Mouse (Mus musculus) induced T-regulatory cell, adult 2 months (primary cell): ENCODE results near the gene Gm20388.

Source experiments
- DNase-seq: peaks from one replicate; pipeline ENCODE4 v3.0.0-alpha.2; 2012; ENCODE audit warnings: low read depth

Gm20388 gene

GRCm38 (mm10) chr8:119915298-119915697, 4.7 kb downstream of the Gm20388 start:
- no peak for DNase-seq

- DNase-seq, result no peak
These were observed 5.7 kb downstream of the Gm20388 start for GRCm38 (mm10) chr8:119916237-119916892.

GRCm38 (mm10) chr8:119917415-119917814, 6.8 kb downstream of the Gm20388 start:
- no peak for DNase-seq

GRCm38 (mm10) chr8:119918155-119918567, 7.5 kb downstream of the Gm20388 start:
- no peak for DNase-seq

GRCm38 (mm10) chr8:119923259-119923658, 12.6 kb downstream of the Gm20388 start:
- no peak for DNase-seq

- no peak for DNase-seq
These were observed 14.8 kb downstream of the Gm20388 start for GRCm38 (mm10) chr8:119925428-119925827.

GRCm38 (mm10) chr8:119926474-119926873, 15.8 kb downstream of the Gm20388 start:
- DNase-seq, result peak; percentile 66

- DNase-seq, result peak; percentile 65
These were observed 16.9 kb downstream of the Gm20388 start for GRCm38 (mm10) chr8:119927422-119928092.

- DNase-seq, result no peak
These were observed 20.7 kb downstream of the Gm20388 start for GRCm38 (mm10) chr8:119931317-119931716.

GRCm38 (mm10) chr8:119933681-119934080, 23.0 kb downstream of the Gm20388 start:
- DNase-seq, result no peak

GRCm38 (mm10) chr8:119935541-119935940, 24.9 kb downstream of the Gm20388 start:
- DNase-seq, result no peak

- DNase-seq, result no peak
These were observed 27.8 kb downstream of the Gm20388 start for GRCm38 (mm10) chr8:119938481-119938880.

- no peak for DNase-seq
These were observed 28.7 kb downstream of the Gm20388 start for GRCm38 (mm10) chr8:119939336-119939735.

GRCm38 (mm10) chr8:119941471-119941870, 30.8 kb downstream of the Gm20388 start:
- DNase-seq, result no peak

GRCm38 (mm10) chr8:119943616-119944015, 33.0 kb downstream of the Gm20388 start:
- DNase-seq, result no peak

GRCm38 (mm10) chr8:119944096-119944811, 33.6 kb downstream of the Gm20388 start:
- DNase-seq, result peak; percentile 84

- peak; percentile 76 for DNase-seq
These were observed 35.8 kb downstream of the Gm20388 start for GRCm38 (mm10) chr8:119946326-119946865.

- peak; percentile 47 for DNase-seq
These were observed 37.0 kb downstream of the Gm20388 start for GRCm38 (mm10) chr8:119947653-119948052.

GRCm38 (mm10) chr8:119948340-119948739, 37.7 kb downstream of the Gm20388 start:
- DNase-seq, result peak; percentile 72

GRCm38 (mm10) chr8:119952282-119952681, 41.6 kb downstream of the Gm20388 start:
- no peak for DNase-seq

- DNase-seq, result no peak
These were observed 42.1 kb downstream of the Gm20388 start for GRCm38 (mm10) chr8:119952747-119953146.

- no peak for DNase-seq
These were observed 44.7 kb downstream of the Gm20388 start for GRCm38 (mm10) chr8:119955333-119955732.

- DNase-seq, result no peak
These were observed 47.4 kb downstream of the Gm20388 start for GRCm38 (mm10) chr8:119958076-119958475.
